Mouse (Mus musculus) erythroblast, embryonic 14.5 days (primary cell): ENCODE measurements around the gene Bmp3.

Experiments used
- GATA1 ChIP-seq: IDR thresholded peaks from 2 replicates; pipeline ENCODE4 v1.6.1; 2012; ENCODE audit warnings: low read length, inconsistent platforms, mixed read lengths
- TAL1 ChIP-seq: IDR thresholded peaks from 3 replicates; pipeline ENCODE4 v1.6.1; 2012; ENCODE audit warnings: low read length, inconsistent platforms, mixed read lengths

DNA sequence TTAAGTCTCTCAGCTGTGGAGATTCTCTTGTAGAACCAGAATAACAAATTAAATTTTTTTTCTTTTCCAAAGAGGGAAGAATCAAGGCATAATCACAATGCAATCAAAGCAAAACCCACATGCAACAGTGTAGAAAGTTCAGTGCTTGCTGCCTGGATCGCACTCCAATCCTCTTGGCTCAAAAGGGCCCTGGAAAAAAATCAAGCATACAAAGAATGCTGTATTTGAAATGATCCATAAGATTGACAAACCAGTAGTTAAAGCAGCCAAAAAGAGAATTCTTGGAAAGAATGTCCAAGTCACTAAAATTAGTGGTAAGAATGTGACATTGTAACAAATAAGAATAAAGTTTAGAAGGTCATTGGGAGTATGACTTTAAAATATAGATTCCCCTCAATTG is 38.9 kb upstream of the Bmp3 start:
- no peak for TF ChIP-seq GATA1
- TF ChIP-seq TAL1 = no peak
